Mouse (Mus musculus): Measurements from ENCODE around the gene Afm. TPM values are rescaled to one million over a fixed set of nuclear protein-coding genes. Genes with fewer than 3 reads are reported as not detected.

The Afm gene
- polyA plus RNA-seq, 1 experiment = not detected

- WGBS = 35% methylated on average over 6 of the region's 6 CpGs
- no peak overlapping the region for H3K27ac ChIP-seq (ENCODE audit: insufficient read depth, low read length)
- TF ChIP-seq POLR2A (IDR thresholded peaks at IDR 0.05; ENCODE audit: borderline replicate concordance, insufficient read depth, low read length) (no peak), CTCF (IDR thresholded peaks at IDR 0.05; ENCODE audit: borderline replicate concordance, insufficient read depth, low read depth, low read length) (no peak)
- H3K27me3 ChIP-seq (ENCODE audit: control insufficient read depth, insufficient read depth, low read length) = no peaks in the 10 kb centered on the region
- H3K4me3 ChIP-seq (replicated peaks; ENCODE audit: insufficient read depth, low read depth, low read length) = no peak overlapping the region
- DNase-seq = no peak
- H3K4me1 ChIP-seq (ENCODE audit: control insufficient read depth, insufficient read depth, low read length) = no peaks in the 10 kb centered on the region
These were observed 73.2 kb downstream of the Afm start for GRCm38 (mm10) chr5:90591936-90592335.

- TF ChIP-seq POLR2A (IDR thresholded peaks at IDR 0.05; ENCODE audit: borderline replicate concordance, insufficient read depth, low read length) = no peak
- no peak for TF ChIP-seq CTCF (IDR thresholded peaks at IDR 0.05; ENCODE audit: borderline replicate concordance, insufficient read depth, low read depth, low read length)
- 82% methylated on average over 13 of the region's 13 CpGs for WGBS
These were observed 76.2 kb downstream of the Afm start for GRCm38 (mm10) chr5:90594945-90595344.

GRCm38 (mm10) chr5:90596155-90596554 is 77.4 kb downstream of the Afm start:
- Histone ChIP-seq H3K27me3 (ENCODE audit: control insufficient read depth, insufficient read depth, low read length) (no peaks in the 10 kb centered on the region), H3K4me3 (replicated peaks; ENCODE audit: insufficient read depth, low read depth, low read length) (no peak overlapping the region), H3K4me1 (ENCODE audit: control insufficient read depth, insufficient read depth, low read length) (no peaks in the 10 kb centered on the region), H3K27ac (ENCODE audit: insufficient read depth, low read length) (no peak overlapping the region)
- DNase-seq = no peak
- 80% methylated on average over 6 of the region's 6 CpGs for WGBS
- no peak for TF ChIP-seq POLR2A (IDR thresholded peaks at IDR 0.05; ENCODE audit: borderline replicate concordance, insufficient read depth, low read length)
- no peak for TF ChIP-seq CTCF (IDR thresholded peaks at IDR 0.05; ENCODE audit: borderline replicate concordance, insufficient read depth, low read depth, low read length)

More at GRCm38 (mm10) chr5:90594945-90595344, 76.2 kb downstream of the Afm start:
- no peak for DNase-seq
- H3K27me3 ChIP-seq (ENCODE audit: control insufficient read depth, insufficient read depth, low read length) = no peaks in the 10 kb centered on the region
- no peaks in the 10 kb centered on the region for H3K4me1 ChIP-seq (ENCODE audit: control insufficient read depth, insufficient read depth, low read length)
- H3K27ac ChIP-seq (ENCODE audit: insufficient read depth, low read length) = no peak overlapping the region
- H3K4me3 ChIP-seq (replicated peaks; ENCODE audit: insufficient read depth, low read depth, low read length) = no peak overlapping the region

GRCm38 (mm10) chr5:90601469-90601868 is 82.7 kb downstream of the Afm start:
- no peak overlapping the region for H3K4me3 ChIP-seq (replicated peaks; ENCODE audit: insufficient read depth, low read depth, low read length)
- TF ChIP-seq CTCF (IDR thresholded peaks at IDR 0.05; ENCODE audit: borderline replicate concordance, insufficient read depth, low read depth, low read length) (peak; percentile 39; the same call in 1 of the 2 replicates), POLR2A (IDR thresholded peaks at IDR 0.05; ENCODE audit: borderline replicate concordance, insufficient read depth, low read length) (no peak)
- no peaks in the 10 kb centered on the region for H3K4me1 ChIP-seq (ENCODE audit: control insufficient read depth, insufficient read depth, low read length)
- WGBS = 19% methylated on average over 6 of the region's 6 CpGs
- peak; percentile 15 to 16 for DNase-seq
- H3K27me3 ChIP-seq (ENCODE audit: control insufficient read depth, insufficient read depth, low read length) = no peaks in the 10 kb centered on the region
- H3K27ac ChIP-seq (ENCODE audit: insufficient read depth, low read length) = no peak overlapping the region

Other genes with a start within 250 kb of the Afm start
- 55.6 and 62.0 TPM in 2 replicates for gene Ankrd17, start 152.4 kb upstream of the Afm start, polyA plus RNA-seq (2012; rRNA removed)
- 2.6 and 2.7 TPM in 2 replicates for gene Gm9958, start 151.7 kb upstream of the Afm start, polyA plus RNA-seq (2012; rRNA removed)
- 0.05 TPM in 1 of 2 replicates, not detected in the other for gene Alb, start 58.0 kb upstream of the Afm start, polyA plus RNA-seq (2012; rRNA removed)
- gene Afp, start 28.2 kb upstream of the Afm start, polyA plus RNA-seq (2012; rRNA removed) = 1.4 and 9.5 TPM in 2 replicates
- not detected in 2 replicates for gene 5830473C10Rik, start 42.2 kb downstream of the Afm start, polyA plus RNA-seq (2012; rRNA removed)
- 5.0 and 5.1 TPM in 2 replicates for gene Rassf6, start 121.7 kb downstream of the Afm start, polyA plus RNA-seq (2012; rRNA removed)
- gene Cxcl5, start 240.4 kb downstream of the Afm start, polyA plus RNA-seq (2012; rRNA removed) = 0.17 and 0.29 TPM in 2 replicates
- 0.55 and 0.67 TPM in 2 replicates for gene Ppbp, start 249.6 kb downstream of the Afm start, polyA plus RNA-seq (2012; rRNA removed)